Mouse (Mus musculus): ENCODE measurements around the gene Rsad1. TPM values are rescaled to one million over a fixed set of nuclear protein-coding genes. Genes with fewer than 3 reads are reported as not detected.

Rsad1 gene
- polyA plus RNA-seq, 2 experiments = 3.9 to 11.5 TPM

GRCm38 (mm10) chr11:94508976-94509375, 40.1 kb downstream of the Rsad1 start:
- peaks cover 2% of the 10 kb centered on the region; the same call in 1 of the 2 replicates for H3K4me1 ChIP-seq (ENCODE audit: control insufficient read depth, insufficient read depth, low read length)
- no peaks in the 10 kb centered on the region for H3K27me3 ChIP-seq (ENCODE audit: control insufficient read depth, insufficient read depth, low read length)
- WGBS = 92% methylated on average over 10 of the region's 10 CpGs
- no peak overlapping the region for H3K4me2 ChIP-seq (replicated peaks; ENCODE audit: low read depth, low read length, severe bottlenecking)
- no peak for TF ChIP-seq POLR2A (IDR thresholded peaks at IDR 0.05; ENCODE audit: borderline replicate concordance, extremely low read depth, insufficient read depth, insufficient read length)
- no peak overlapping the region for H3K4me3 ChIP-seq (replicated peaks; ENCODE audit: low read length)
- H3K27ac ChIP-seq (replicated peaks; ENCODE audit: low read depth, low read length) = no peak overlapping the region
- ATAC-seq (ENCODE audit: low FRiP score, low read depth) (no peak), DNase-seq (ENCODE audit: low spot score) (no peak)
- no peak overlapping the region for H3K9ac ChIP-seq (ENCODE audit: low read depth, low read length, severe bottlenecking)
- peaks cover 8% of the 10 kb centered on the region; the same call in 1 of the 2 replicates for H3K9me3 ChIP-seq (ENCODE audit: control insufficient read depth, low read length)
- no peaks in the 10 kb centered on the region for H3K36me3 ChIP-seq (ENCODE audit: control insufficient read depth, insufficient read depth, low read length)

GRCm38 (mm10) chr11:94501482-94501881, 47.6 kb downstream of the Rsad1 start:
- no peaks in the 10 kb centered on the region for H3K9me3 ChIP-seq (ENCODE audit: control insufficient read depth, low read length)
- no peak overlapping the region for H3K4me3 ChIP-seq (replicated peaks; ENCODE audit: low read length)
- no peaks in the 10 kb centered on the region for H3K27me3 ChIP-seq (ENCODE audit: control insufficient read depth, insufficient read depth, low read length)
- H3K4me1 ChIP-seq (ENCODE audit: control insufficient read depth, insufficient read depth, low read length) = peaks cover 31% of the 10 kb centered on the region
- ATAC-seq (ENCODE audit: low FRiP score, low read depth) = no peak
- H3K27ac ChIP-seq (replicated peaks; ENCODE audit: low read depth, low read length) = no peak overlapping the region
- DNase-seq (ENCODE audit: low spot score) = no peak
- no peak for TF ChIP-seq POLR2A (IDR thresholded peaks at IDR 0.05; ENCODE audit: borderline replicate concordance, extremely low read depth, insufficient read depth, insufficient read length)
- H3K36me3 ChIP-seq (ENCODE audit: control insufficient read depth, insufficient read depth, low read length) = no peaks in the 10 kb centered on the region
- no peak overlapping the region for H3K9ac ChIP-seq (ENCODE audit: low read depth, low read length, severe bottlenecking)
- 68% methylated on average over 8 of the region's 8 CpGs for WGBS
- H3K4me2 ChIP-seq (replicated peaks; ENCODE audit: low read depth, low read length, severe bottlenecking) = no peak overlapping the region

GRCm38 (mm10) chr11:94500362-94500761, 48.7 kb downstream of the Rsad1 start:
- peaks cover 31% of the 10 kb centered on the region for H3K4me1 ChIP-seq (ENCODE audit: control insufficient read depth, insufficient read depth, low read length)
- no peak for TF ChIP-seq POLR2A (IDR thresholded peaks at IDR 0.05; ENCODE audit: borderline replicate concordance, extremely low read depth, insufficient read depth, insufficient read length)
- no peaks in the 10 kb centered on the region for H3K9me3 ChIP-seq (ENCODE audit: control insufficient read depth, low read length)
- no peak overlapping the region for H3K9ac ChIP-seq (ENCODE audit: low read depth, low read length, severe bottlenecking)
- WGBS = 21% methylated on average over 8 of the region's 8 CpGs
- H3K27me3 ChIP-seq (ENCODE audit: control insufficient read depth, insufficient read depth, low read length) = no peaks in the 10 kb centered on the region
- no peak overlapping the region for H3K27ac ChIP-seq (replicated peaks; ENCODE audit: low read depth, low read length)
- no peaks in the 10 kb centered on the region for H3K36me3 ChIP-seq (ENCODE audit: control insufficient read depth, insufficient read depth, low read length)
- ATAC-seq (ENCODE audit: low FRiP score, low read depth) (no peak), DNase-seq (ENCODE audit: low spot score) (no peak)
- peak overlapping the region; percentile 39; the same call in 1 of the 2 replicates for H3K4me3 ChIP-seq (replicated peaks; ENCODE audit: low read length)
- H3K4me2 ChIP-seq (replicated peaks; ENCODE audit: low read depth, low read length, severe bottlenecking) = peak overlapping the region; percentile 79

DNA sequence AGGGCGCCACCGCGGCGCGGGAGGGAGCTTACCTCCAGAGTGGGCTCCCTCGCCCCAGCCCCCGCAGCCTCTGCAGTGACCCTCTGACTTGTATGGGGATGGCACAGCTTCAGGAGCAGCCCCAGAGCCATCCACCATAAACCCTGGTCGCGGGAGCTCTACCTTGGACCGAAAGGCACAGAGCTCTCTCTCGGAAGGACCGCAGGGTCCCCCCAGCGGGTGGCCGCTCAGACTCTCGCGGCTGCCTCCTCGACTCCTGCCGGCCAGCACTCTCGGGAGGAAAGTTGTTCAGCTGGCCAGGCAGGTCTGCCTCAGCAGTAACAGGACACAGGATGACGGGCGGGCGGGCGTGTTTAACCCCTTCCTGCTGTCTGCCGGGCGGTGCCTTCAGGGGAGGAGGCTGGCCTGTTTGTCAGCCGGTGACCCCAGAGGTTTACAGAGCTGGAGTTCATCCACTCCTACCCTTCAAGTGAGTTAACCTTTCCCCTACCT, 49.3 kb downstream of the Rsad1 start, which contains the start of gene Epn3:
Epn3 (minus strand) TSS at position 314 of the 492 bp plus-strand sequence.
- WGBS = 0% methylated on average over 25 of the region's 26 CpGs
- DNase-seq (ENCODE audit: low spot score) (peak; percentile 30), ATAC-seq (ENCODE audit: low FRiP score, low read depth) (peak; percentile 48)
- H3K9ac ChIP-seq (ENCODE audit: low read depth, low read length, severe bottlenecking) = peak within 1 kb of the TSS; percentile 56
- H3K4me2 ChIP-seq (replicated peaks; ENCODE audit: low read depth, low read length, severe bottlenecking) = peak within 1 kb of the TSS; percentile 79
- H3K4me1 ChIP-seq (ENCODE audit: control insufficient read depth, insufficient read depth, low read length) = peaks cover 31% of the 10 kb centered on the region
- no peak for TF ChIP-seq POLR2A (IDR thresholded peaks at IDR 0.05; ENCODE audit: borderline replicate concordance, extremely low read depth, insufficient read depth, insufficient read length)
- H3K27me3 ChIP-seq (ENCODE audit: control insufficient read depth, insufficient read depth, low read length) = no peaks in the 10 kb centered on the region
- no peaks in the 10 kb centered on the region for H3K36me3 ChIP-seq (ENCODE audit: control insufficient read depth, insufficient read depth, low read length)
- H3K27ac ChIP-seq (replicated peaks; ENCODE audit: low read depth, low read length) = 0 out of 2 replicates have a peak within 1 kb of the TSS, but pooled peaks have one; percentile 71
- no peaks in the 10 kb centered on the region for H3K9me3 ChIP-seq (ENCODE audit: control insufficient read depth, low read length)
- H3K4me3 ChIP-seq (replicated peaks; ENCODE audit: low read length) = peak within 1 kb of the TSS; percentile 39

- Histone ChIP-seq H3K36me3 (ENCODE audit: control insufficient read depth, insufficient read depth, low read length) (no peaks in the 10 kb centered on the region), H3K27me3 (ENCODE audit: control insufficient read depth, insufficient read depth, low read length) (no peaks in the 10 kb centered on the region), H3K9ac (ENCODE audit: low read depth, low read length, severe bottlenecking) (no peak overlapping the region; the same call in 1 of the 2 replicates), H3K4me3 (replicated peaks; ENCODE audit: low read length) (peak overlapping the region; percentile 39), H3K9me3 (ENCODE audit: control insufficient read depth, low read length) (no peaks in the 10 kb centered on the region), H3K4me2 (replicated peaks; ENCODE audit: low read depth, low read length, severe bottlenecking) (peak overlapping the region; percentile 79), H3K4me1 (ENCODE audit: control insufficient read depth, insufficient read depth, low read length) (peaks cover 31% of the 10 kb centered on the region), H3K27ac (replicated peaks; ENCODE audit: low read depth, low read length) (no peak overlapping the region)
- DNase-seq (ENCODE audit: low spot score) (no peak), ATAC-seq (ENCODE audit: low FRiP score, low read depth) (peak; percentile 21; the same call in 1 of the 2 replicates)
- no peak for TF ChIP-seq POLR2A (IDR thresholded peaks at IDR 0.05; ENCODE audit: borderline replicate concordance, extremely low read depth, insufficient read depth, insufficient read length)
- 4% methylated on average over 2 of the region's 2 CpGs for WGBS
These were observed 50.0 kb downstream of the Rsad1 start for GRCm38 (mm10) chr11:94499035-94499434.
